Mouse (Mus musculus): Measurements from ENCODE around the gene Axdnd1. TPM values are rescaled to one million over a fixed set of nuclear protein-coding genes. Genes with fewer than 3 reads are reported as not detected.
"Not testable (repeated sequence)": the region's sequence is repeated elsewhere in the genome, so short reads cannot be mapped to it uniquely, and the experiment has no call there.

Axdnd1 gene
- polyA plus RNA-seq, 1 experiment: not detected

- WGBS: 1% methylated on average over 84 of the region's 85 CpGs
- peak within 1 kb of the TSS; percentile 71 for H3K4me3 ChIP-seq (ENCODE audit: low read depth, low read length)
- H3K27me3 ChIP-seq (ENCODE audit: control insufficient read depth, insufficient read depth, low read length): peaks cover 24% of the 10 kb centered on the region
- TF ChIP-seq CTCF (IDR thresholded peaks at IDR 0.05; ENCODE audit: extremely low read depth, insufficient read length, insufficient replicate concordance, low read depth, low read length): no peak
- no peaks in the 10 kb centered on the region for H3K36me3 ChIP-seq (ENCODE audit: control insufficient read depth, insufficient read depth, low read length)
- no peak within 1 kb of the TSS for H3K27ac ChIP-seq (ENCODE audit: insufficient read depth, low read depth, low read length)
- H3K4me1 ChIP-seq (ENCODE audit: control insufficient read depth, insufficient read depth, insufficient read length, low read length): peaks cover 6% of the 10 kb centered on the region; the same call in 1 of the 2 replicates
Observed at GRCm38 (mm10) chr1:156302911-156303749, 117.8 kb downstream of the Axdnd1 start, which contains the start of gene Tdrd5. Tdrd5 (minus strand) TSS chr1:156303664.

- H3K4me1 ChIP-seq (ENCODE audit: control insufficient read depth, insufficient read depth, insufficient read length, low read length): no peaks in the 10 kb centered on the region
- no peak for TF ChIP-seq POLR2A (IDR thresholded peaks at IDR 0.05; ENCODE audit: low read depth, low read length)
- TF ChIP-seq CTCF (IDR thresholded peaks at IDR 0.05; ENCODE audit: extremely low read depth, insufficient read length, insufficient replicate concordance, low read depth, low read length): no peak
- no peaks in the 10 kb centered on the region for H3K36me3 ChIP-seq (ENCODE audit: control insufficient read depth, insufficient read depth, low read length)
- no peak overlapping the region for H3K4me3 ChIP-seq (ENCODE audit: low read depth, low read length)
- no peak overlapping the region for H3K27ac ChIP-seq (ENCODE audit: insufficient read depth, low read depth, low read length)
- WGBS: 95% methylated on average over 6 of the region's 6 CpGs
- no peaks in the 10 kb centered on the region for H3K27me3 ChIP-seq (ENCODE audit: control insufficient read depth, insufficient read depth, low read length)
Observed at GRCm38 (mm10) chr1:156290016-156290415, 130.9 kb downstream of the Axdnd1 start.

GRCm38 (mm10) chr1:156289222-156289587 is 131.8 kb downstream of the Axdnd1 start:
- not testable (repeated sequence) for H3K4me3 ChIP-seq (ENCODE audit: low read depth, low read length); H3K36me3 ChIP-seq (ENCODE audit: control insufficient read depth, insufficient read depth, low read length); H3K27me3 ChIP-seq (ENCODE audit: control insufficient read depth, insufficient read depth, low read length); H3K4me1 ChIP-seq (ENCODE audit: control insufficient read depth, insufficient read depth, insufficient read length, low read length); H3K27ac ChIP-seq (ENCODE audit: insufficient read depth, low read depth, low read length)
- WGBS: 60% methylated on average over 10 of the region's 10 CpGs

DNA sequence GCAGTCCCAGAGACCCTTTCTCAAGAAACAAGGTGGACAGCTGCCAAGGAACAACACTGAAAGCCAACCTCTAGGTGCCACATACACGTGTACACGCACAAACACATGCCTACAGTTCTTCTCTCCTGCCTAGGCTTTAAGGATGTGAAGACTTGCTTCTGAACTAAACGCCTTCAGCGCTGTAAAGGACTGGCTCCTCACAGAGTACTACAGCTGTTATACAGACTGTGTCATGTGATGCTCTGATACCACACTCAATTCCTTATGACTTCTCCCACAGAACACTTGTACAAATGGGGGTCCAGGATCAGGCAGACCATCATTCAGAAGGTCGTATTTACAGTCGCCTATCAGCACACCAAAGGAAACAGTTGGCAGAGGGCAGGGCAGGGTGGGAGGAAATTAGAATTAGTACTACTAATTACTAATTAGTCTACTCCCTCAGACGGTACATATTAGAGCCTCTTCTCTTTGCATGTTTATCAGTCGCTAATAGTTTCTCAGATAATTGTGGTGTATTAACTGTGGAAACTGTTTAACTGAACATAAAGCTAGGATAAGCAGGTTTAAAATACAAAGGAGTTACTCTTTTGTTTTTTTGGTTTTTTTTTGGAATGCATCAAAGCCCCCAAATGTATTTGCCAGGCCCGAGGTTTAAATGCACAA is 132.3 kb downstream of the Axdnd1 start:
- no peak overlapping the region for H3K4me3 ChIP-seq (ENCODE audit: low read depth, low read length)
- H3K36me3 ChIP-seq (ENCODE audit: control insufficient read depth, insufficient read depth, low read length): no peaks in the 10 kb centered on the region
- H3K27me3 ChIP-seq (ENCODE audit: control insufficient read depth, insufficient read depth, low read length): no peaks in the 10 kb centered on the region
- no peak overlapping the region for H3K27ac ChIP-seq (ENCODE audit: insufficient read depth, low read depth, low read length)
- whole genome bisulfite sequencing: 82% methylated on average over 9 of the region's 9 CpGs
- TF ChIP-seq POLR2A (IDR thresholded peaks at IDR 0.05; ENCODE audit: low read depth, low read length): no peak
- no peak for TF ChIP-seq CTCF (IDR thresholded peaks at IDR 0.05; ENCODE audit: extremely low read depth, insufficient read length, insufficient replicate concordance, low read depth, low read length)
- no peaks in the 10 kb centered on the region for H3K4me1 ChIP-seq (ENCODE audit: control insufficient read depth, insufficient read depth, insufficient read length, low read length)

GRCm38 (mm10) chr1:156285541-156285896 is 135.4 kb downstream of the Axdnd1 start:
- no peaks in the 10 kb centered on the region for H3K27me3 ChIP-seq (ENCODE audit: control insufficient read depth, insufficient read depth, low read length)
- WGBS: 80% methylated on average over 5 of the region's 5 CpGs
- H3K27ac ChIP-seq (ENCODE audit: insufficient read depth, low read depth, low read length): no peak overlapping the region
- H3K4me1 ChIP-seq (ENCODE audit: control insufficient read depth, insufficient read depth, insufficient read length, low read length): no peaks in the 10 kb centered on the region
- H3K36me3 ChIP-seq (ENCODE audit: control insufficient read depth, insufficient read depth, low read length): no peaks in the 10 kb centered on the region
- TF ChIP-seq POLR2A (IDR thresholded peaks at IDR 0.05; ENCODE audit: low read depth, low read length) (no peak), CTCF (IDR thresholded peaks at IDR 0.05; ENCODE audit: extremely low read depth, insufficient read length, insufficient replicate concordance, low read depth, low read length) (no peak)
- H3K4me3 ChIP-seq (ENCODE audit: low read depth, low read length): no peak overlapping the region

DNA sequence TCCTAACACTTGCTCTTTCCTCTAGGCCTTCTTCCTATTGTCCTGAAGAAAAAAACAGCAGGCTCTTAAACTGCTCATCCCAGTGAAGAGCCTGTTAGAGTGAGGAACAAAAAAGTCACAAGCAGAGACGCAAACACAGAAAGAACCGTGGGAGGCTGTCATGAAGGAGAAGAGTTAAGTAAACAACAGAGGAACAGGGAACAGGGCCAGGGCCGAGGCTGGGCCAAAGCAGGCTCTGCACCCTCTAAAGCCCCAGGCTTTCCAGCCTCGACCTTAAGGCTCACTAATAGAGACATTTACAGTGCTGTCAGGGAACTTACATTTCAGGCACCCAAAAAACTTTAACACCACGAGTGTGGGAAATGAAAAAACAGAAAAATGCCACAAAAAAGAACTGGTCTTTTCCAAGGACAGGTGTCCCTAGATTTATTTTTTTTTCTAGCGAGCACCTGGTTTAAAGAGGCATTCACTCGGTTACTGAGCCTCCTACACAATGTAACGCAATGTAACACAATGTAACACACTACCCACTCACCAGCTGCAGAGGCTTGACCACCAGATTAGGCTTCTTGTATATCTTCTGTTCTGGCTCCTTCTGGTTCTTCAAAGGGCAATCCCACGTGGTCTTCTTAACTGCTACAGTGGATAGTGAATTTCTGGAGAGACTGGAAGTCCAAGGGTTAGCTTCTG is 136.0 kb downstream of the Axdnd1 start:
- Histone ChIP-seq H3K36me3 (ENCODE audit: control insufficient read depth, insufficient read depth, low read length) (no peaks in the 10 kb centered on the region), H3K4me1 (ENCODE audit: control insufficient read depth, insufficient read depth, insufficient read length, low read length) (no peaks in the 10 kb centered on the region), H3K27ac (ENCODE audit: insufficient read depth, low read depth, low read length) (no peak overlapping the region), H3K4me3 (ENCODE audit: low read depth, low read length) (no peak overlapping the region), H3K27me3 (ENCODE audit: control insufficient read depth, insufficient read depth, low read length) (no peaks in the 10 kb centered on the region)
- TF ChIP-seq POLR2A (IDR thresholded peaks at IDR 0.05; ENCODE audit: low read depth, low read length): no peak
- TF ChIP-seq CTCF (IDR thresholded peaks at IDR 0.05; ENCODE audit: extremely low read depth, insufficient read length, insufficient replicate concordance, low read depth, low read length): no peak
- WGBS: 47% methylated on average over 9 of the region's 9 CpGs

- Histone ChIP-seq H3K36me3 (ENCODE audit: control insufficient read depth, insufficient read depth, low read length) (no peaks in the 10 kb centered on the region), H3K27ac (ENCODE audit: insufficient read depth, low read depth, low read length) (no peak overlapping the region), H3K4me1 (ENCODE audit: control insufficient read depth, insufficient read depth, insufficient read length, low read length) (no peaks in the 10 kb centered on the region), H3K4me3 (ENCODE audit: low read depth, low read length) (no peak overlapping the region), H3K27me3 (ENCODE audit: control insufficient read depth, insufficient read depth, low read length) (no peaks in the 10 kb centered on the region)
- TF ChIP-seq CTCF (IDR thresholded peaks at IDR 0.05; ENCODE audit: extremely low read depth, insufficient read length, insufficient replicate concordance, low read depth, low read length) (no peak), POLR2A (IDR thresholded peaks at IDR 0.05; ENCODE audit: low read depth, low read length) (no peak)
- 67% methylated on average over 10 of the region's 10 CpGs for WGBS
Observed at GRCm38 (mm10) chr1:156284207-156284606, 136.8 kb downstream of the Axdnd1 start.

All from small intestine, adult 2 months (tissue).